Mouse (Mus musculus): ENCODE measurements at regions not wholly inside any gene's neighbourhood (a gene's known extent, or its start where the extent isn't known, plus 50 kb on each side); places are given as distances from the start of the nearest gene placed in this dataset.

- Histone ChIP-seq H3K27me3 (replicated peaks; ENCODE audit: control insufficient read depth, insufficient read depth, low read length) (no peaks in the 10 kb centered on the region), H3K27ac (ENCODE audit: low read depth, low read length) (no peak overlapping the region), H3K9ac (ENCODE audit: low read depth, low read length) (no peak overlapping the region), H3K4me3 (ENCODE audit: low read depth, low read length) (no peak overlapping the region), H3K4me1 (replicated peaks; ENCODE audit: control insufficient read depth, insufficient read depth, low read length) (no peaks in the 10 kb centered on the region), H3K4me2 (replicated peaks; ENCODE audit: low read depth) (no peak overlapping the region), H3K36me3 (ENCODE audit: control insufficient read depth, insufficient read depth) (no peaks in the 10 kb centered on the region), H3K9me3 (ENCODE audit: control insufficient read depth) (no peaks in the 10 kb centered on the region)
- 65% methylated on average over 4 of the region's 4 CpGs for WGBS
- no peak for ATAC-seq
- no peak for TF ChIP-seq CTCF (IDR thresholded peaks at IDR 0.05; ENCODE audit: low read depth)
Measured at GRCm38 (mm10) chr14:68301710-68302109, 992.4 kb downstream of the Synb start.

- Histone ChIP-seq H3K27me3 (replicated peaks; ENCODE audit: control insufficient read depth, insufficient read depth, low read length) (no peaks in the 10 kb centered on the region), H3K27ac (ENCODE audit: low read depth, low read length) (no peak overlapping the region), H3K4me3 (ENCODE audit: low read depth, low read length) (no peak overlapping the region), H3K4me1 (replicated peaks; ENCODE audit: control insufficient read depth, insufficient read depth, low read length) (no peaks in the 10 kb centered on the region), H3K4me2 (replicated peaks; ENCODE audit: low read depth) (no peak overlapping the region), H3K9me3 (ENCODE audit: control insufficient read depth) (no peaks in the 10 kb centered on the region), H3K9ac (ENCODE audit: low read depth, low read length) (no peak overlapping the region), H3K36me3 (ENCODE audit: control insufficient read depth, insufficient read depth) (no peaks in the 10 kb centered on the region)
- no peak for ATAC-seq
- TF ChIP-seq CTCF (IDR thresholded peaks at IDR 0.05; ENCODE audit: low read depth), result no peak
- 68% methylated on average over 3 of the region's 3 CpGs for WGBS
Measured at GRCm38 (mm10) chr14:68285546-68285945, 1008.6 kb downstream of the Synb start.

GRCm38 (mm10) chr14:68261436-68261835, 1032.7 kb downstream of the Synb start:
- H3K36me3 ChIP-seq (ENCODE audit: control insufficient read depth, insufficient read depth), result no peaks in the 10 kb centered on the region
- no peak for TF ChIP-seq CTCF (IDR thresholded peaks at IDR 0.05; ENCODE audit: low read depth)
- H3K4me2 ChIP-seq (replicated peaks; ENCODE audit: low read depth), result no peak overlapping the region
- no peaks in the 10 kb centered on the region for H3K27me3 ChIP-seq (replicated peaks; ENCODE audit: control insufficient read depth, insufficient read depth, low read length)
- no peak for ATAC-seq
- no peaks in the 10 kb centered on the region for H3K4me1 ChIP-seq (replicated peaks; ENCODE audit: control insufficient read depth, insufficient read depth, low read length)
- no peaks in the 10 kb centered on the region for H3K9me3 ChIP-seq (ENCODE audit: control insufficient read depth)
- WGBS, result 71% methylated on average over 3 of the region's 3 CpGs
- H3K4me3 ChIP-seq (ENCODE audit: low read depth, low read length), result no peak overlapping the region
- no peak overlapping the region for H3K27ac ChIP-seq (ENCODE audit: low read depth, low read length)
- H3K9ac ChIP-seq (ENCODE audit: low read depth, low read length), result no peak overlapping the region

- no peaks in the 10 kb centered on the region for H3K27me3 ChIP-seq (replicated peaks; ENCODE audit: control insufficient read depth, insufficient read depth, low read length)
- 85% methylated on average over 2 of the region's 2 CpGs for WGBS
- H3K4me2 ChIP-seq (replicated peaks; ENCODE audit: low read depth), result no peak overlapping the region
- no peaks in the 10 kb centered on the region for H3K36me3 ChIP-seq (ENCODE audit: control insufficient read depth, insufficient read depth)
- no peak overlapping the region for H3K4me3 ChIP-seq (ENCODE audit: low read depth, low read length)
- H3K9me3 ChIP-seq (ENCODE audit: control insufficient read depth), result no peaks in the 10 kb centered on the region
- TF ChIP-seq CTCF (IDR thresholded peaks at IDR 0.05; ENCODE audit: low read depth), result no peak
- no peak overlapping the region for H3K9ac ChIP-seq (ENCODE audit: low read depth, low read length)
- H3K4me1 ChIP-seq (replicated peaks; ENCODE audit: control insufficient read depth, insufficient read depth, low read length), result no peaks in the 10 kb centered on the region
- no peak overlapping the region for H3K27ac ChIP-seq (ENCODE audit: low read depth, low read length)
- ATAC-seq, result no peak
Measured at GRCm38 (mm10) chr14:68246966-68247365, 1047.1 kb downstream of the Synb start.

GRCm38 (mm10) chr14:68240146-68240545, 1054.0 kb downstream of the Synb start:
- TF ChIP-seq CTCF (IDR thresholded peaks at IDR 0.05; ENCODE audit: low read depth), result no peak
- no peaks in the 10 kb centered on the region for H3K36me3 ChIP-seq (ENCODE audit: control insufficient read depth, insufficient read depth)
- H3K9me3 ChIP-seq (ENCODE audit: control insufficient read depth), result no peaks in the 10 kb centered on the region
- no peak overlapping the region for H3K4me3 ChIP-seq (ENCODE audit: low read depth, low read length)
- no peaks in the 10 kb centered on the region for H3K4me1 ChIP-seq (replicated peaks; ENCODE audit: control insufficient read depth, insufficient read depth, low read length)
- no peak overlapping the region for H3K27ac ChIP-seq (ENCODE audit: low read depth, low read length)
- H3K4me2 ChIP-seq (replicated peaks; ENCODE audit: low read depth), result no peak overlapping the region
- 90% methylated on average over 7 of the region's 7 CpGs for WGBS
- no peak for ATAC-seq
- no peaks in the 10 kb centered on the region for H3K27me3 ChIP-seq (replicated peaks; ENCODE audit: control insufficient read depth, insufficient read depth, low read length)
- H3K9ac ChIP-seq (ENCODE audit: low read depth, low read length), result no peak overlapping the region

- Histone ChIP-seq H3K4me1 (replicated peaks; ENCODE audit: control insufficient read depth, insufficient read depth, low read length) (no peaks in the 10 kb centered on the region), H3K4me3 (ENCODE audit: low read depth, low read length) (no peak overlapping the region), H3K9me3 (ENCODE audit: control insufficient read depth) (no peaks in the 10 kb centered on the region), H3K4me2 (replicated peaks; ENCODE audit: low read depth) (no peak overlapping the region), H3K27ac (ENCODE audit: low read depth, low read length) (no peak overlapping the region), H3K36me3 (ENCODE audit: control insufficient read depth, insufficient read depth) (no peaks in the 10 kb centered on the region), H3K27me3 (replicated peaks; ENCODE audit: control insufficient read depth, insufficient read depth, low read length) (no peaks in the 10 kb centered on the region), H3K9ac (ENCODE audit: low read depth, low read length) (no peak overlapping the region)
- TF ChIP-seq CTCF (IDR thresholded peaks at IDR 0.05; ENCODE audit: low read depth), result no peak
- 79% methylated on average over 3 of the region's 3 CpGs for WGBS
- no peak for ATAC-seq
Measured at GRCm38 (mm10) chr14:68224152-68224551, 1069.9 kb downstream of the Synb start.

- WGBS, result 64% methylated on average over 9 of the region's 9 CpGs
- H3K9me3 ChIP-seq (ENCODE audit: control insufficient read depth), result no peaks in the 10 kb centered on the region
- H3K36me3 ChIP-seq (ENCODE audit: control insufficient read depth, insufficient read depth), result no peaks in the 10 kb centered on the region
- H3K4me3 ChIP-seq (ENCODE audit: low read depth, low read length), result no peak overlapping the region
- TF ChIP-seq CTCF (IDR thresholded peaks at IDR 0.05; ENCODE audit: low read depth), result no peak
- no peak overlapping the region for H3K27ac ChIP-seq (ENCODE audit: low read depth, low read length)
- ATAC-seq, result no peak
- no peaks in the 10 kb centered on the region for H3K4me1 ChIP-seq (replicated peaks; ENCODE audit: control insufficient read depth, insufficient read depth, low read length)
- no peak overlapping the region for H3K9ac ChIP-seq (ENCODE audit: low read depth, low read length)
- no peak overlapping the region for H3K4me2 ChIP-seq (replicated peaks; ENCODE audit: low read depth)
- no peaks in the 10 kb centered on the region for H3K27me3 ChIP-seq (replicated peaks; ENCODE audit: control insufficient read depth, insufficient read depth, low read length)
Measured at GRCm38 (mm10) chr14:68219025-68219595, 1075.0 kb downstream of the Synb start.
